Mouse (Mus musculus) small intestine, adult 2 months (tissue): Measurements from ENCODE around the gene Hoxb4.

Experiments used
- CTCF ChIP-seq: fragments of 200-500 bp; IDR thresholded peaks from 2 replicates; pipeline ENCODE4 v1.5.1; 2012; ENCODE audit warnings: low read depth, mild to moderate bottlenecking, control low read depth, inconsistent platforms, low read length, moderate library complexity, mixed read lengths; ENCODE audit not compliant: insufficient replicate concordance, insufficient read length; ENCODE audit errors: extremely low read depth
- POLR2A ChIP-seq: fragments of 200-500 bp; IDR thresholded peaks from 2 replicates; pipeline ENCODE4 v1.6.1; 2012; ENCODE audit warnings: low read depth, mild to moderate bottlenecking, control low read depth, inconsistent platforms, low read length, moderate library complexity

GRCm38 (mm10) chr11:96334002-96334364 lies 15.9 kb downstream of the Hoxb4 start:
- TF ChIP-seq CTCF (no peak), POLR2A (no peak)
